Mouse (Mus musculus): Measurements from ENCODE around the gene Mrln. TPM values are rescaled to one million over a fixed set of nuclear protein-coding genes. Genes with fewer than 3 reads are reported as not detected.
"Not testable (repeated sequence)": the region's sequence is repeated elsewhere in the genome, so short reads cannot be mapped to it uniquely, and the experiment has no call there.

The Mrln gene
- polyA plus RNA-seq, 1 experiment from 2014 or later, result not detected

DNA sequence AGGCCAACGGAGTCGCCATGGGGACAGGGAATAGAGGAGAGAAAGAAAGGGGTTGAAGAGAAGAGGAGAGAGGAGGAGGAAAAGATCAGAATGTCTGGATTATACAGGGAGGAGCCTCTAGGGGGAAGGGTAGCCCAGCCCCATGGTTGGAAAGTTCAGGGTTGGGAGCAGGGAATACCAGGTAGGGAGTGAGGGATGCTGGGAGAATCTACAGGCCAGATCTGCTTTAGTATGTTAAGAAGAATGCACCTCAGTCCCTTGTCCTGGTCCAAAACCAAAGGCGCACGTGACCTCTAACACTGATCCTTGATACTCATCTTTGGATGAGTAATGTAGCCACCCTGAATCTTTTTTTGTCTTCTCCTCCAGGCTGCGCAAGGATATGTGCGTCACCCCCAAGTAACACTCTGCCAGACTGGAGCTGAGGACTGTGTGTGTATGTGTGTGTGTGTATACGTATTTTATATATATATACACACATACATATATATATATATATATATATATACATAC, 5.5 kb upstream of the Mrln start:
- Histone ChIP-seq H3K9ac (ENCODE audit: low read depth, low read length) (no peak overlapping the region), H3K36me3 (ENCODE audit: control insufficient read depth, insufficient read depth) (no peaks in the 10 kb centered on the region), H3K4me2 (replicated peaks; ENCODE audit: low read depth) (no peak overlapping the region), H3K4me3 (ENCODE audit: low read depth, low read length) (no peak overlapping the region), H3K27me3 (replicated peaks; ENCODE audit: control insufficient read depth, insufficient read depth, low read length) (no peaks in the 10 kb centered on the region), H3K4me1 (replicated peaks; ENCODE audit: control insufficient read depth, insufficient read depth, low read length) (no peaks in the 10 kb centered on the region), H3K9me3 (ENCODE audit: control insufficient read depth) (no peaks in the 10 kb centered on the region), H3K27ac (ENCODE audit: low read depth, low read length) (no peak overlapping the region)
- no peak for TF ChIP-seq CTCF (IDR thresholded peaks at IDR 0.05; ENCODE audit: low read depth)
- no peak for ATAC-seq
- WGBS, result 91% methylated on average over 7 of the region's 7 CpGs

DNA sequence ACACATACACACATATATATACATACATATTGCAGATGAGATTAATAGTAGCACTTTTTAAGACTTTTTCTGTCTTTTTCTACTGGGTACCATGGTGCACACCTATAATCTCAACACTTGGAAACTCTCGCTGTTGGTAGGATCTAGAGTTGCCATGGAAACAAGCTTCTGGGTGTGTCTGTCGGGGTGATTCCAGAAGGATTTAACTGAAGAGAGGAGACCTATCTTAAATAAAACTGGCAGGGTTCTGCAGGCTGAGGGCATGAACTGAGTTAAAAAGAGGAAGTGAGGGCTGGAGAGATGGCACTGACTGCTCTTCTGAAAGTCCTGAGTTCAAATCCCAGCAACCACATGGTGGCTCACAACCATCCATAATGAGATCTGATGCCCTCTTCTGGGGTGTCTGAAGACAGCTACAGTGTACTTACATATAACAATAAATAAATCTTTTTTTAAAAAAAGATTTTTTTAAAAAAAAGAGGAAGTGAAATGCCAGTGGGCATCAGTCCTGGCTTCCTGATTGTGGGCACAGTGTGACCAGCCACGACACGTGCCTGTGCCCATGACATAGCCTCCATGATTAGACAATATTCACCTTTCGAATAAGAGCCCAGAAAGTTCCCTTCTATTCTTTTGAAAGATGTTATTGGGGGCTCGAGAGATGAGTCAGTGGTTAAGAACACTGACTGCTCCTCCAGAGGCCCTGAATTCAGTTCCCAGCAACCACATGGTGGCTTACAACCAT, 4.8 kb upstream of the Mrln start:
- no peak overlapping the region for H3K9ac ChIP-seq (ENCODE audit: low read depth, low read length)
- H3K27me3 ChIP-seq (replicated peaks; ENCODE audit: control insufficient read depth, insufficient read depth, low read length), result no peaks in the 10 kb centered on the region
- H3K36me3 ChIP-seq (ENCODE audit: control insufficient read depth, insufficient read depth), result no peaks in the 10 kb centered on the region
- no peaks in the 10 kb centered on the region for H3K4me1 ChIP-seq (replicated peaks; ENCODE audit: control insufficient read depth, insufficient read depth, low read length)
- 84% methylated on average over 6 of the region's 6 CpGs for WGBS
- no peak for TF ChIP-seq CTCF (IDR thresholded peaks at IDR 0.05; ENCODE audit: low read depth)
- no peaks in the 10 kb centered on the region for H3K9me3 ChIP-seq (ENCODE audit: control insufficient read depth)
- no peak overlapping the region for H3K4me3 ChIP-seq (ENCODE audit: low read depth, low read length)
- no peak overlapping the region for H3K4me2 ChIP-seq (replicated peaks; ENCODE audit: low read depth)
- H3K27ac ChIP-seq (ENCODE audit: low read depth, low read length), result no peak overlapping the region
- no peak for ATAC-seq

DNA sequence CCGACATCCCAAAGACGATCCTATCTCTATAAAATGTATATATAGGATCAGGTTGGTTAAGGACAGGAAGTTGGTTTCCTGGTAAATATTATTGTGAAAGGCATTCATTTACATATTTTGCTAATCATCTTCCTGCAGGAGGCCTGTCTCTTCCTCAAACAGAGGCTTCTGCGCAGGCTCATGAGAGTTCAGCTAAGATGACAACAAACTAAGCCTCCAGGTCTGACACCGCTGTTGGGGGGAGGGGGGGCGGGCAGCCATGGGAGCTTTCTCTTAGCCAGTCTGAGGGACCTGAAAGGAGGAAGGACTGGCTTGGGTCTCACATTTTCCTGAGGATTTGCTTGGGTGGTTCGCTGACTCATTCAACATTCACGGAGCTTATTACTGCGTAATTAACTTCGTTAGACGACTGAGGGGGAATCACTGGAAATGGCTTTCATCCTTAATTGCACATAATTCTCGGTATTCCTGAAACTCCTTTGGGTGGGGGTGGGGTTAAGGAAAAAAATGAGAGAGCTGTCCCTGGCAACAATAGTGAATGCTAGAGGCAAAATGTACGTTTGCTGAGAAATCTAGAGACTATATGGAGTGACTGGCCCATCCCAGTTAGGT, 3.5 kb upstream of the Mrln start:
- ATAC-seq, result no peak
- no peak overlapping the region for H3K4me2 ChIP-seq (replicated peaks; ENCODE audit: low read depth)
- WGBS, result 71% methylated on average over 12 of the region's 12 CpGs

DNA sequence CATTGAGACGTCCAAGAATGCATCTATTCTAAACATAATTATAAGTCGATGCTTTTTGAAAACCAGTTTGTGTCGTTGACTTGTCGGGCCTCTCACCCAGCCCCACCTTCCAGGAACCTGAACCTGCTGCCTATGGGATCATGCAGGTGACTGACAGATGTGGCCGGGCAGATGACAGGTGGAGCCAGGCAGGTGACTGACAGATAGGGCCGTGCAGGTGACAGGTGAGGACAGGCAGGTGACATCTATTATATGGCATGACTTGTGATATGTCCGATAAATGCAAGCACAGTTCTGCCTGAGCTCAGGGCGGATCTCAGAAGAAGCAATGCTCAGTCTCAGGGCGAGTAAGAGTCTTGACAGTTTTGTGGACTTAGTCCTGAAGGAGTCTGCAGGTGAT, 6.8 kb downstream of the Mrln start:
- no peaks in the 10 kb centered on the region for H3K4me1 ChIP-seq (replicated peaks; ENCODE audit: control insufficient read depth, insufficient read depth, low read length)
- peak; percentile 78 for ATAC-seq
- H3K9me3 ChIP-seq (ENCODE audit: control insufficient read depth), result no peaks in the 10 kb centered on the region
- H3K4me3 ChIP-seq (ENCODE audit: low read depth, low read length), result no peak overlapping the region
- no peak overlapping the region for H3K9ac ChIP-seq (ENCODE audit: low read depth, low read length)
- TF ChIP-seq CTCF (IDR thresholded peaks at IDR 0.05; ENCODE audit: low read depth), result no peak
- WGBS, result 35% methylated on average over 9 of the region's 9 CpGs
- no peaks in the 10 kb centered on the region for H3K27me3 ChIP-seq (replicated peaks; ENCODE audit: control insufficient read depth, insufficient read depth, low read length)
- H3K36me3 ChIP-seq (ENCODE audit: control insufficient read depth, insufficient read depth), result no peaks in the 10 kb centered on the region
- no peak overlapping the region for H3K27ac ChIP-seq (ENCODE audit: low read depth, low read length)
- H3K4me2 ChIP-seq (replicated peaks; ENCODE audit: low read depth), result no peak overlapping the region

More for the DNA sequence above, 3.5 kb upstream of the Mrln start:
- no peak overlapping the region for H3K9ac ChIP-seq (ENCODE audit: low read depth, low read length)
- H3K27ac ChIP-seq (ENCODE audit: low read depth, low read length), result no peak overlapping the region
- H3K9me3 ChIP-seq (ENCODE audit: control insufficient read depth), result no peaks in the 10 kb centered on the region
- no peaks in the 10 kb centered on the region for H3K4me1 ChIP-seq (replicated peaks; ENCODE audit: control insufficient read depth, insufficient read depth, low read length)
- H3K36me3 ChIP-seq (ENCODE audit: control insufficient read depth, insufficient read depth), result no peaks in the 10 kb centered on the region
- no peak for TF ChIP-seq CTCF (IDR thresholded peaks at IDR 0.05; ENCODE audit: low read depth)
- no peak overlapping the region for H3K4me3 ChIP-seq (ENCODE audit: low read depth, low read length)
- no peaks in the 10 kb centered on the region for H3K27me3 ChIP-seq (replicated peaks; ENCODE audit: control insufficient read depth, insufficient read depth, low read length)

DNA sequence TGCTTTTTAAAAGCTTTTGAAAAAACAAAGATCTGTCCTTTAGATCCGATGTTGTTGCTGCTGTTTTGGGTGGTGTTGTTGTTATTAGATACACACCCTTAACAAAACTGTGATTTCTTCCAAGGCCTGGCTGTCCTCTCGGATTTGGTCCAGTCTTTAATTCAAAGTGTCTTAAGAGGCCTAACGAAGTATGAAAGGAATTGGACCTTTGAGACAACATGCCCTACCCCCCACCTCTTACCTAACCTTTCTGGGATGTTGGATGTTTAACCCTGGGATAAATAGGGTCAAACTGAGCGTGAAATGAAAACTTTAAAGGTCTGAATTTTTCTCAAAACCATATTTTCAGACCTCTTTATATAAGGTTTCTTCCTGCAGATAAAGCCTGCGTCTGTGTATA, 16.5 kb downstream of the Mrln start:
- no peak for ATAC-seq
- TF ChIP-seq CTCF (IDR thresholded peaks at IDR 0.05; ENCODE audit: low read depth), result no peak
- no peak overlapping the region for H3K4me3 ChIP-seq (ENCODE audit: low read depth, low read length)
- no peak overlapping the region for H3K9ac ChIP-seq (ENCODE audit: low read depth, low read length)
- 76% methylated on average over 5 of the region's 5 CpGs for WGBS
- no peaks in the 10 kb centered on the region for H3K36me3 ChIP-seq (ENCODE audit: control insufficient read depth, insufficient read depth)
- no peaks in the 10 kb centered on the region for H3K9me3 ChIP-seq (ENCODE audit: control insufficient read depth)
- no peak overlapping the region for H3K27ac ChIP-seq (ENCODE audit: low read depth, low read length)
- no peak overlapping the region for H3K4me2 ChIP-seq (replicated peaks; ENCODE audit: low read depth)
- no peaks in the 10 kb centered on the region for H3K27me3 ChIP-seq (replicated peaks; ENCODE audit: control insufficient read depth, insufficient read depth, low read length)
- no peaks in the 10 kb centered on the region for H3K4me1 ChIP-seq (replicated peaks; ENCODE audit: control insufficient read depth, insufficient read depth, low read length)

DNA sequence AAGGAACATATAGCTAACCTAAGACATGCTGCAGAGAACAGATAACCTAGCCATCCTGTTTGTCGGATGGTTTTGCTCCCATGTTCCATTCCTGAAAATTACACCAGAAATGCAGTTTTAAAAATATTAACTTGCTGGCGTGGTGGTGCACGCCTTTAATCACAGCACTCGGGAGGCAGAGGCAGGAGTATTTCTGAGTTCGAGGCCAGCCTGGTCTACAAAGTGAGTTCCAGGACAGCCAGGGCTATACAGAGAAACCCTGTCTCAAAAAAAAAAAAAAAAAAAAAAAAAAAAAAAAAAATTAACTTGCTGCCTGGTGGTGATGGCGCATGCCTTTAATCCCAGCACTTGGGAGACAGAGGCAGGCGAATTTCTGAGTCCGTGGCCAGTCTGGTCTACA, 17.8 kb downstream of the Mrln start:
- not testable (repeated sequence) for H3K4me1 ChIP-seq (replicated peaks; ENCODE audit: control insufficient read depth, insufficient read depth, low read length); H3K27ac ChIP-seq (ENCODE audit: low read depth, low read length); H3K9me3 ChIP-seq (ENCODE audit: control insufficient read depth); H3K27me3 ChIP-seq (replicated peaks; ENCODE audit: control insufficient read depth, insufficient read depth, low read length); H3K4me3 ChIP-seq (ENCODE audit: low read depth, low read length); ATAC-seq; H3K4me2 ChIP-seq (replicated peaks; ENCODE audit: low read depth); H3K9ac ChIP-seq (ENCODE audit: low read depth, low read length); H3K36me3 ChIP-seq (ENCODE audit: control insufficient read depth, insufficient read depth)
- WGBS, result 92% methylated on average over 8 of the region's 8 CpGs
